Mouse (Mus musculus): ENCODE measurements around the gene 6330409D20Rik. TPM values are rescaled to one million over a fixed set of nuclear protein-coding genes. Genes with fewer than 3 reads are reported as not detected.

The 6330409D20Rik gene
- polyA plus RNA-seq, 1 experiment from 2014 or later: not detected

- 63% methylated on average over 2 of the region's 2 CpGs for WGBS
- Histone ChIP-seq H3K4me1 (ENCODE audit: insufficient read depth) (no peaks in the 10 kb centered on the region), H3K4me2 (no peak within 1 kb of the TSS), H3K27me3 (ENCODE audit: insufficient read depth, low read length) (no peaks in the 10 kb centered on the region), H3K27ac (ENCODE audit: low read depth) (no peak within 1 kb of the TSS), H3K9me3 (ENCODE audit: low read depth, low read length) (no peaks in the 10 kb centered on the region), H3K36me3 (ENCODE audit: insufficient read depth) (peaks cover 63% of the 10 kb centered on the region), H3K9ac (no peak within 1 kb of the TSS), H3K4me3 (ENCODE audit: low read depth, low read length) (no peak within 1 kb of the TSS)
- ATAC-seq (ENCODE audit: insufficient read depth) (no peak), DNase-seq (no peak)
- no peak for TF ChIP-seq CTCF (IDR thresholded peaks at IDR 0.05; ENCODE audit: low read depth)
Observed at GRCm38 (mm10) chr2:32704021-32704421, 36.8 kb downstream of the 6330409D20Rik start, which contains the start of gene Fpgs. Gene Fpgs, minus strand, starts transcription at chr2:32704145.

- peaks cover 53% of the 10 kb centered on the region for H3K36me3 ChIP-seq (ENCODE audit: insufficient read depth)
- 92% methylated on average over 8 of the region's 8 CpGs for WGBS
- DNase-seq: no peak
Observed at GRCm38 (mm10) chr2:32703046-32703445, 37.8 kb downstream of the 6330409D20Rik start.

GRCm38 (mm10) chr2:32700966-32701743 is 39.7 kb downstream of the 6330409D20Rik start:
- H3K36me3 ChIP-seq (ENCODE audit: insufficient read depth): peaks cover 34% of the 10 kb centered on the region
- no peaks in the 10 kb centered on the region for H3K9me3 ChIP-seq (ENCODE audit: low read depth, low read length)
- H3K4me3 ChIP-seq (ENCODE audit: low read depth, low read length): no peak overlapping the region
- H3K4me2 ChIP-seq: no peak overlapping the region
- no peaks in the 10 kb centered on the region for H3K27me3 ChIP-seq (ENCODE audit: insufficient read depth, low read length)
- WGBS: 76% methylated on average over 14 of the region's 14 CpGs
- H3K4me1 ChIP-seq (ENCODE audit: insufficient read depth): no peaks in the 10 kb centered on the region
- ATAC-seq (ENCODE audit: insufficient read depth): no peak
- H3K27ac ChIP-seq (ENCODE audit: low read depth): no peak overlapping the region
- H3K9ac ChIP-seq: no peak overlapping the region
- DNase-seq: no peak
- TF ChIP-seq CTCF (IDR thresholded peaks at IDR 0.05; ENCODE audit: low read depth): no peak

More at GRCm38 (mm10) chr2:32703046-32703445, 37.8 kb downstream of the 6330409D20Rik start:
- H3K9me3 ChIP-seq (ENCODE audit: low read depth, low read length): no peaks in the 10 kb centered on the region
- no peak overlapping the region for H3K4me2 ChIP-seq
- TF ChIP-seq CTCF (IDR thresholded peaks at IDR 0.05; ENCODE audit: low read depth): no peak
- no peaks in the 10 kb centered on the region for H3K27me3 ChIP-seq (ENCODE audit: insufficient read depth, low read length)
- no peak overlapping the region for H3K4me3 ChIP-seq (ENCODE audit: low read depth, low read length)
- H3K4me1 ChIP-seq (ENCODE audit: insufficient read depth): no peaks in the 10 kb centered on the region
- no peak overlapping the region for H3K9ac ChIP-seq
- H3K27ac ChIP-seq (ENCODE audit: low read depth): no peak overlapping the region
- ATAC-seq (ENCODE audit: insufficient read depth): no peak

- Histone ChIP-seq H3K9ac (no peak overlapping the region; the same call in 1 of the 2 replicates), H3K27ac (ENCODE audit: low read depth) (no peak overlapping the region), H3K4me2 (no peak overlapping the region), H3K4me3 (ENCODE audit: low read depth, low read length) (no peak overlapping the region), H3K9me3 (ENCODE audit: low read depth, low read length) (no peaks in the 10 kb centered on the region), H3K27me3 (ENCODE audit: insufficient read depth, low read length) (no peaks in the 10 kb centered on the region), H3K36me3 (ENCODE audit: insufficient read depth) (peaks cover 20% of the 10 kb centered on the region), H3K4me1 (ENCODE audit: insufficient read depth) (no peaks in the 10 kb centered on the region)
- no peak for DNase-seq
- no peak for TF ChIP-seq CTCF (IDR thresholded peaks at IDR 0.05; ENCODE audit: low read depth)
- 0 out of 2 replicates have a peak, but pooled peaks have one; percentile 32 for ATAC-seq (ENCODE audit: insufficient read depth)
- 74% methylated on average over 6 of the region's 6 CpGs for WGBS
Observed at GRCm38 (mm10) chr2:32699680-32700079, 41.1 kb downstream of the 6330409D20Rik start.

- TF ChIP-seq CTCF (IDR thresholded peaks at IDR 0.05; ENCODE audit: low read depth): no peak
- H3K4me3 ChIP-seq (ENCODE audit: low read depth, low read length): peak overlapping the region; percentile 86
- 81% methylated on average over 12 of the region's 12 CpGs for WGBS
- H3K4me1 ChIP-seq (ENCODE audit: insufficient read depth): peaks cover 12% of the 10 kb centered on the region
- no peak for ATAC-seq (ENCODE audit: insufficient read depth)
- H3K27me3 ChIP-seq (ENCODE audit: insufficient read depth, low read length): no peaks in the 10 kb centered on the region
- peak overlapping the region; percentile 90 for H3K4me2 ChIP-seq
- peak overlapping the region; percentile 87 for H3K9ac ChIP-seq
- H3K9me3 ChIP-seq (ENCODE audit: low read depth, low read length): no peaks in the 10 kb centered on the region
- DNase-seq: no peak
- peak overlapping the region; percentile 65; the same call in 1 of the 2 replicates for H3K27ac ChIP-seq (ENCODE audit: low read depth)
- H3K36me3 ChIP-seq (ENCODE audit: insufficient read depth): 0 out of 2 replicates have a peak, but pooled peaks cover 6% of the 10 kb centered on the region
Observed at GRCm38 (mm10) chr2:32694691-32695090, 46.1 kb downstream of the 6330409D20Rik start.

GRCm38 (mm10) chr2:32693823-32694411 is 46.9 kb downstream of the 6330409D20Rik start:
- peak overlapping the region; percentile 86 for H3K4me3 ChIP-seq (ENCODE audit: low read depth, low read length)
- H3K9me3 ChIP-seq (ENCODE audit: low read depth, low read length): no peaks in the 10 kb centered on the region
- peak; percentile 98 for DNase-seq
- H3K27me3 ChIP-seq (ENCODE audit: insufficient read depth, low read length): no peaks in the 10 kb centered on the region
- peak overlapping the region; percentile 90 for H3K4me2 ChIP-seq
- H3K9ac ChIP-seq: peak overlapping the region; percentile 87
- H3K36me3 ChIP-seq (ENCODE audit: insufficient read depth): 0 out of 2 replicates have a peak, but pooled peaks cover 6% of the 10 kb centered on the region
- ATAC-seq (ENCODE audit: insufficient read depth): peak; percentile 98
- WGBS: under 1% methylated on average over 51 of the region's 51 CpGs
- peak; percentile 85 for TF ChIP-seq CTCF (IDR thresholded peaks at IDR 0.05; ENCODE audit: low read depth)
- peak overlapping the region; percentile 81 for H3K27ac ChIP-seq (ENCODE audit: low read depth)
- peaks cover 12% of the 10 kb centered on the region for H3K4me1 ChIP-seq (ENCODE audit: insufficient read depth)

GRCm38 (mm10) chr2:32693282-32693681 is 47.5 kb downstream of the 6330409D20Rik start:
- ATAC-seq (ENCODE audit: insufficient read depth) (no peak), DNase-seq (no peak)
- 0 out of 2 replicates have a peak, but pooled peaks cover 9% of the 10 kb centered on the region for H3K36me3 ChIP-seq (ENCODE audit: insufficient read depth)
- peak overlapping the region; percentile 87 for H3K9ac ChIP-seq
- 15% methylated on average over 7 of the region's 7 CpGs for WGBS
- no peaks in the 10 kb centered on the region for H3K27me3 ChIP-seq (ENCODE audit: insufficient read depth, low read length)
- H3K4me1 ChIP-seq (ENCODE audit: insufficient read depth): peaks cover 12% of the 10 kb centered on the region
- H3K9me3 ChIP-seq (ENCODE audit: low read depth, low read length): no peaks in the 10 kb centered on the region
- H3K4me3 ChIP-seq (ENCODE audit: low read depth, low read length): peak overlapping the region; percentile 86
- peak overlapping the region; percentile 81 for H3K27ac ChIP-seq (ENCODE audit: low read depth)
- no peak for TF ChIP-seq CTCF (IDR thresholded peaks at IDR 0.05; ENCODE audit: low read depth)
- H3K4me2 ChIP-seq: peak overlapping the region; percentile 90

Data from lung, embryonic 14.5 days (tissue).